Mouse (Mus musculus) ES-E14 (cell line): Measurements from ENCODE around the gene Snrnp70.

Experiments
- CHD2 ChIP-seq: IDR thresholded peaks from 2 replicates; pipeline ENCODE4 v1.6.1; 2014; ENCODE audit warnings: mild to moderate bottlenecking, low read depth, low read length, inconsistent platforms
- MAFK ChIP-seq: IDR thresholded peaks from 2 replicates; pipeline ENCODE4 v1.6.1; 2014; ENCODE audit warnings: mild to moderate bottlenecking, low read depth, low read length, inconsistent platforms; ENCODE audit not compliant: insufficient read depth
- ZNF384 ChIP-seq: IDR thresholded peaks from 2 replicates; pipeline ENCODE4 v1.6.1; 2012; ENCODE audit warnings: low read depth, low read length, inconsistent platforms

GRCm38 (mm10) chr7:45355318-45356020 is 40.1 kb downstream of the Snrnp70 start:
- no peak for TF ChIP-seq CHD2
- no peak for TF ChIP-seq MAFK
- TF ChIP-seq ZNF384: no peak
